Mouse (Mus musculus): Measurements from ENCODE around the gene Creb5. TPM values are rescaled to one million over a fixed set of nuclear protein-coding genes. Genes with fewer than 3 reads are reported as not detected.
A peak's percentile ranks its signal among the peaks of the same experiment; 100 is the strongest.

Gene Creb5
- total RNA-seq, 1 experiment from 2014 or later = 6.3 TPM

- peak; percentile 77 to 86 for ATAC-seq (replicated peaks in 1 of 2; ENCODE audit: insufficient read depth in 1 of 2, low FRiP score in 2 of 2, low TSS enrichment in 1 of 2, low read depth in 1 of 2, poor library complexity in 2 of 2, severe bottlenecking in 2 of 2)
Observed at GRCm38 (mm10) chr6:53584718-53585405, 297.8 kb downstream of the Creb5 start.

DNA sequence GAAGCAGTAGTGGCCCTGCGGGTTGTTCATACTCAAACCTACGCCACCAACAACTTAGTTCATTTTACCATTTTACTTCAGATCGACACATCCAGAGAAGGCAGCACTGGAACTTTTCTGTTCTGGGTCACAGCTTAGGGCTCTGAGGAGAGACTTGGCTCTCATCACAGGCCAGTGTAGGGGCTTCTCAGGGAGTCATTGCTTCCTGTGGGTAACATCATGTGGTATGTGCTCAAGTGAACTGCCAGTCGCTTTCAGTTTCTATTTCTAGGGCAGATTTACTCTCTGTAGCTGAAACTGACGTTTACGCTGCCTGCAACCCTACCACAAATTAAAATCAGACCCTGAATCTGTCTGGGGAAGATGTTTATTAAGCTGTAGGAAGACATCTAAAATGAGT, 302.7 kb downstream of the Creb5 start:
- peak; percentile 96 for ATAC-seq (replicated peaks in 1 of 2; ENCODE audit: insufficient read depth in 1 of 2, low FRiP score in 2 of 2, low TSS enrichment in 1 of 2, low read depth in 1 of 2, poor library complexity in 2 of 2, severe bottlenecking in 2 of 2)

DNA sequence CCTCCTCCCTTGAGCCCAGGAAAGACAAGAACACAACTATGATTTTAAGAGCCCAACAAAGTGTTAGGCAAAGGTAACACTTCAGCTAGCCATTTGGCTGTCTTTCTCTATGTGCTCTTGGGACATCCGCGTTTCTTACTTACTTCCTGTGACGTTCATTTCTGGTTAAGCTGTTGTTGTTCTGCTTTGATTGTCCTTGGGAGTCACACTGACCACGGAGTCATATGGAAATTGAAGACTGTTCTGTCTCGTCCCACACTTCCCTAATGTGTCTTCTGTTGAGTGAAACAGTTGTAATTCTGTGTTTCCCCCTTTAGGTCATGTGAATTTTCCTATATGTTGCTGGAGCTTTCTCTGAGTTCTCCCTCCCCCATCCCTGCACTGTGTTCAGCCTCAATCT, 305.2 kb downstream of the Creb5 start:
- ATAC-seq (replicated peaks in 1 of 2; ENCODE audit: insufficient read depth in 1 of 2, low FRiP score in 2 of 2, low TSS enrichment in 1 of 2, low read depth in 1 of 2, poor library complexity in 2 of 2, severe bottlenecking in 2 of 2) = peak in 1 of 2 experiments; percentile 23; a peak in 1 of 4 replicates

DNA sequence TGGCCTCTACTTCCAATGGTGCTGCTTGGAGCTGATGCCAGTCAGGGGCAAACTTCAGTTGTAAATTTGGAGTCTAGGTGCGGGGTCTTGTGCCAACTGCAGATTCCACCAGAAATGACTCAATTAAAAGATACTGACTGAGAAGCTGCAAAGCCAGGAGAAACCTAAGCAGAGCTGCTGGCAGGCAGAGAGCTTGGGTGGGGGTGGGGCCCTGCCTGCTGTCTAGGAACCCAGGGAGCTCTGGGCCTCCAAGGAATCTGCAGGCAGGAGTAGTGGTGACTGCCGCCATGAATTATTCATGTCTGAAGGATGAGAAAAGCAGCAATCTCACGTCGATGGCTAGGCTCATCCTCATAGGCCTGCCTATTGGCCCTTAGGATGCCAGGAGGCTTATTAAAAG, 306.5 kb downstream of the Creb5 start:
- no peak for ATAC-seq (replicated peaks in 1 of 2; ENCODE audit: insufficient read depth in 1 of 2, low FRiP score in 2 of 2, low TSS enrichment in 1 of 2, low read depth in 1 of 2, poor library complexity in 2 of 2, severe bottlenecking in 2 of 2)

DNA sequence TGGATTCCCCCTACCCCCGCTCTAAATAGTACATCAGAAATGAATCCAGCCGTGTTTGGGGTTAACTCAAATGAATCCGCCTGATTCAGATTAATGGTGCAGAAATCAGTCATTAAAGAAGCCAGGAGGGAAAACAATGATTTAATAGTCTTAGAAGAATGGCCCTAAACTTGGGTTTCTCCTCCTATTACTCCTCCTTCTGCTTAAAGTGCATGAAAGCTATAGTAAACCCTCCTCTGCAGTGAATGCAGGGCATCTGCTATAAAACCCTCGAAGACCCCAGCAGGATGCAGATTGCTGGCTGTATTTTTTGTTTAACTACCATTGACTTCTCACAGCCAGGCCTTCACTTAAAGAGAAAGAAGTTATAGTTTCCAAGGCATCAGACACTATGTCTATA, 307.2 kb downstream of the Creb5 start:
- ATAC-seq (replicated peaks in 1 of 2; ENCODE audit: insufficient read depth in 1 of 2, low FRiP score in 2 of 2, low TSS enrichment in 1 of 2, low read depth in 1 of 2, poor library complexity in 2 of 2, severe bottlenecking in 2 of 2) = no peak

DNA sequence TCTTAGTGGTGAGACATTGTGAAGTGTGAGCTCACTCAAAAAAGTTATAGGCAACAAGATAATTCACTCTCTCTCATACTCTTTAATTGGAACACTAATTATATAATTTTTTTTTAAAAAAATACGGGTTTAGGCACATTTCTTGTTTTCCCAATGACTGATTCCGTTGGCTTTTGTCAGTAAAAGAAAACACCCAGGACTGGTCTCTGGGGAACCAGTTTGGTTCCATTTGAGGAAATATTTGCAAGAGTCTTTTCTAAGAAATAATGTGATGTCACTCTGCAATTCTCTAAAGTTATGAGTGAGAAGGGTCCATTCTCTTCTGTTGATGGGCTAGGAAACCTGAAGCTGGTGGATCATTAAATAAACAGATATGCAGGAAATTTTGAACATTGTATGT, 309.3 kb downstream of the Creb5 start:
- ATAC-seq (replicated peaks in 1 of 2; ENCODE audit: insufficient read depth in 1 of 2, low FRiP score in 2 of 2, low TSS enrichment in 1 of 2, low read depth in 1 of 2, poor library complexity in 2 of 2, severe bottlenecking in 2 of 2) = no peak

DNA sequence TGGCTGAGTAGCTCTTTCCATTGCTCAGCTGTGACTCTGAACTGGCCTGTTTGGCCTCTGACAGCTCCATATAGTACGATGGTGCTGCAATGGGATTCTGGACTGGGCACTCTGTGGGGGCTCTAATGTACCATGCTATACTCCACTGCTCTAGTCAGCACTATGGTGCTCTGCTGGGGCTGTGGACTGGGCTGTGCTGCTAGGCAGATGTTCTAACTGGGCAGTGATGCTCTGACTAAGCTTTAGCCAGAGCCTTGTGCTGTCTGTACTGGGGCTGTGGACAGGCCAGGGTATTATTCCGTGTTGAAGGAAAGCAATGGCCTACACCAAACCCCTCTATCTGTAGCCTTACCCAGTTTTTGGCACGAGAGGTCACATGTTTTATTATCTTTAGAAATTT, 316.0 kb downstream of the Creb5 start:
- no peak for ATAC-seq (replicated peaks in 1 of 2; ENCODE audit: insufficient read depth in 1 of 2, low FRiP score in 2 of 2, low TSS enrichment in 1 of 2, low read depth in 1 of 2, poor library complexity in 2 of 2, severe bottlenecking in 2 of 2)

DNA sequence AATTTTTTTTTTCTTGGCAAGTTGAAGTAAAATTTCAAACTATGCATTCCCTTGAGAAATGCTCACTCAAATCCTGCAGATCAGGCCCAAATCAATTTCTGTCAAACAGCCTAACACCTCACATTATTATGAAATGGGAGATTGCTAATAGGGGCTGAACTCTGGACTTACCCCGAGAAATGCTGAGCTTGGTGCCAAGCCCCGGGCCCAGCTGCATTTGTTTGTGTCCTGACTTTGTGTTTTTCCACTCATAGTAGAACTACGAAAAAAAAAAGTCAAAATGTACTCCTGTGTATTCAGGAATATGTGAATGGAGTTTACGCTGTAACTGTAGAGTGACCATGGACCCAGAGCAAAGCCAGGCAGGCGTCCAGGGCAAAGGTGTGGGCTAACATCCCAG, 316.6 kb downstream of the Creb5 start:
- ATAC-seq (replicated peaks in 1 of 2; ENCODE audit: insufficient read depth in 1 of 2, low FRiP score in 2 of 2, low TSS enrichment in 1 of 2, low read depth in 1 of 2, poor library complexity in 2 of 2, severe bottlenecking in 2 of 2) = no peak

DNA sequence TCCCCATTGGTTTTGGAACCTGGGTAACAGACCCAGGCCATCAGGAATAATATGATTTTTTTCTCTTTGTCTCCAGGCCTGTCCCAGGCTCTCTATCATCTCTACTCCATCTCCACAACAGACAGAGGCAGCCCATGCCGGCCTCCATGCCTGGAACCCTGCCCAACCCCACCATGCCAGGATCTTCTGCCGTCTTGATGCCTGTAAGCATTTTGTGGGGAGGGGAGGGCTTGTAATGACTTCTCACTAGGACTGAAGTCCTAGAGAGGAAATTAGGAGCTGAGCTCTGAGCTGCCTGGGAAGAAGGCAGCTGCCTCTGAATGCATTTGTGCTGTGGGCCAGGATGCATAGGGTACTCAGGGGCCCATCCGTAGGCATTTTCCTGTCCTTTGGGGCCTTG, 317.3 kb downstream of the Creb5 start:
- ATAC-seq (replicated peaks in 1 of 2; ENCODE audit: insufficient read depth in 1 of 2, low FRiP score in 2 of 2, low TSS enrichment in 1 of 2, low read depth in 1 of 2, poor library complexity in 2 of 2, severe bottlenecking in 2 of 2) = no peak

DNA sequence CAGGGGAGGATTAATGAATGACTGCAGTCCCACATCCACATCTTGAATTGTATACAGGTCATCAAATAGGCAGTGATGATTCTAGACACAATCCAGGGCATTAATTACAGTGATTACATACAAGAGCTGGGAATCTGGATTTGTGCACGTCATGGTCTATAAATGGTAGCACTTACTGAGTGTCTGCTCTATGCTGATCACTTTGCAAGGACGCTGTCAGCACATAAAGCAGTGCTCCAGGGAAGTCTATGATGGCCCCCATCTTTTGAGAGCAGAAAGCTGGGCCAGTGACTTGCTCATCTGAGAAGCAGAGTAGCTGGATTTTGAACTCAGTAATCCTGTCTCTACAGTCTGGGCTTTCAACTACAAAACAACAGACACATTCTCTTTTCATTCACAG, 318.1 kb downstream of the Creb5 start:
- ATAC-seq (replicated peaks in 1 of 2; ENCODE audit: insufficient read depth in 1 of 2, low FRiP score in 2 of 2, low TSS enrichment in 1 of 2, low read depth in 1 of 2, poor library complexity in 2 of 2, severe bottlenecking in 2 of 2) = no peak

DNA sequence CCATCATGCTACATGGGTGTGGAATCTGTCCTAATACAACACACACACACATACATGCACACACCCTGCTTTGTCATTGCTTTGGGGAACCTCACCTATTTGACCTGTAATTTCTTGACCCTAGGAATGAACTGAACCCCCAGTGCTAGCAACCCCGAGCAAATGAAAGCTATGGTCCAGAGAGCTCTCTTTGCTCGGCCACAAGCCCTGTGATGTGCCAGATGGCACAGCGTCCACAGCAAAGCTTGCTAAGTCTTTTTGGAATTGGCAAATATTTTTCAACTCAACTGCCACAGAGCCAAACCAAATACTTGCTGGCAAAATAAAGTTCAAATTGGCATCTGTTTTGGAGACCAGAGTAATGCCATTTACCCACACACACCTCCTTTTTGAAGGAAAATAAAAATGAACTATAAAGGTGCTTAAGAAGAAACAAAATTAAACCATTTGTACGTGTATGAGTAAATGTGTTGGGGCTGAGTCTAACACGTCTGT, 324.4 kb downstream of the Creb5 start:
- ATAC-seq (replicated peaks in 1 of 2; ENCODE audit: insufficient read depth in 1 of 2, low FRiP score in 2 of 2, low TSS enrichment in 1 of 2, low read depth in 1 of 2, poor library complexity in 2 of 2, severe bottlenecking in 2 of 2) = no peak

- ATAC-seq (replicated peaks in 1 of 2; ENCODE audit: insufficient read depth in 1 of 2, low FRiP score in 2 of 2, low TSS enrichment in 1 of 2, low read depth in 1 of 2, poor library complexity in 2 of 2, severe bottlenecking in 2 of 2) = no peak
Observed at GRCm38 (mm10) chr6:53612681-53613080, 325.6 kb downstream of the Creb5 start.

DNA sequence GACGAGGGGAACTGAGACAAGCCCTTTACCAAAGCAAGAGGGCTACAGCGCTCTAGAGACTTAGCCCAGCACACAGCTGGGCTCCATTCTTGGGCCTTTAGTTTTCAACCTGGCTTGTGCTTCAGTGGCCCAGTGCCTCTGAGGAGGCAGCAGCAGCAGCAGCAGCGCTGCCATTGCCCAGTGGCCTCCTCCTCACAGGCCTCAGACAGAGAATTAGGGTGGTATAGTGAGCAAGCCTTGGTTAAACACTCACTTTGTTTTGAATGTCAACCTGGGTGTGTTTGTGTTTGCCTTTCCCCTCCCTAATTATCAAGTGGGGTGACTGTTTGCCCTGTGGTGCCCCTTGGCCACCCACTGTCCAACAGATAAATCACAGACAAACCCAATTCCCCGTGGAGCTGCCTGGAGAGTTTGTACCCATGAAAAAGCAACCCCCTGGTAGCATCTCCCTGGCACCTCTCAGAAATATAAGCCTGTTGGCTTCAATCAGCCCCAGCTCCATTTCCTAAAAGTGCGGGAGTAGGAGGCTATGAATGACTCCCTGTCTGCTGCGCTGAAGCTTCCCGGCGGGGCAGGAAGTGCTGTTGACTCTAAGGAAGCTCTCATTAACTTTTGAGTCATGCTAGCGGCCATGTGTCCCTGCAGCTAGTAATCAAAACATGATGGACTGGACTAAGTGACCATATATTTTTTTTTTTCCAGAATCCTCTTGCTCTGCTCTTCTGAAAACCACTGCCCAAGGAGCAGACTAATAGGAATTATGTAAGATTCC, 328.6 kb downstream of the Creb5 start:
- no peak for ATAC-seq (replicated peaks in 1 of 2; ENCODE audit: insufficient read depth in 1 of 2, low FRiP score in 2 of 2, low TSS enrichment in 1 of 2, low read depth in 1 of 2, poor library complexity in 2 of 2, severe bottlenecking in 2 of 2)

DNA sequence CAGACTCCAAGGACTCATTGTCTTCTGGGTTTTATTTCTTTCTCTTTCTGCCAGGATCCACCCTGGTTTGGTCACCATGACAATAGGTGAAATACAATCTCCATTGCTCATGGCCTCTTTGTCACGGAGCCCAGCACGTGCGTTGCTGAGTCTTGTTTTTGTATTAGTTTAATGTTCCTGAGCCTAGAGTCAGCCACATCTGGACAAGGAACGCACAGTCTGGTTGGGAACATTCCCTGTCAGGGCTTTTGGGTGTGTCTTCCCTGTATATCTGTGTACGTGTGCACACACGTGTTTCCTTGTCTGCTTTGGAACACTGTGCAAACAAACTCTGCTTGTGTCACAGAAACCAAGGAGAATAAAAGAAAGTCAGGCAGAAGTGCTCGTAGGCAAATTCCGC, 331.1 kb downstream of the Creb5 start:
- no peak for ATAC-seq (replicated peaks in 1 of 2; ENCODE audit: insufficient read depth in 1 of 2, low FRiP score in 2 of 2, low TSS enrichment in 1 of 2, low read depth in 1 of 2, poor library complexity in 2 of 2, severe bottlenecking in 2 of 2)

- ATAC-seq (replicated peaks in 1 of 2; ENCODE audit: insufficient read depth in 1 of 2, low FRiP score in 2 of 2, low TSS enrichment in 1 of 2, low read depth in 1 of 2, poor library complexity in 2 of 2, severe bottlenecking in 2 of 2) = no peak
Observed at GRCm38 (mm10) chr6:53619676-53620075, 332.6 kb downstream of the Creb5 start.

- no peak for ATAC-seq (replicated peaks in 1 of 2; ENCODE audit: insufficient read depth in 1 of 2, low FRiP score in 2 of 2, low TSS enrichment in 1 of 2, low read depth in 1 of 2, poor library complexity in 2 of 2, severe bottlenecking in 2 of 2)
Observed at GRCm38 (mm10) chr6:53621295-53621694, 334.2 kb downstream of the Creb5 start.

- no peak for ATAC-seq (replicated peaks in 1 of 2; ENCODE audit: insufficient read depth in 1 of 2, low FRiP score in 2 of 2, low TSS enrichment in 1 of 2, low read depth in 1 of 2, poor library complexity in 2 of 2, severe bottlenecking in 2 of 2)
Observed at GRCm38 (mm10) chr6:53624455-53625276, 337.6 kb downstream of the Creb5 start.

- no peak for ATAC-seq (replicated peaks in 1 of 2; ENCODE audit: insufficient read depth in 1 of 2, low FRiP score in 2 of 2, low TSS enrichment in 1 of 2, low read depth in 1 of 2, poor library complexity in 2 of 2, severe bottlenecking in 2 of 2)
Observed at GRCm38 (mm10) chr6:53626044-53626443, 339.0 kb downstream of the Creb5 start.

All from hematopoietic stem cell, adult 5-6 weeks (primary cell).